Mouse (Mus musculus) stomach, embryonic 16.5 days (tissue): ENCODE results near the gene Cend1. TPM values are rescaled to one million over a fixed set of nuclear protein-coding genes. Genes with fewer than 3 reads are reported as not detected.
A peak's percentile ranks its signal among the peaks of the same experiment; 100 is the strongest.

Experiments
- ATAC-seq: fragments of 200-750 bp; cut with Nextera tagmentation; 2 replicates; pipeline ENCODE4 v1.8.0; 2017; ENCODE audit warnings: moderate number of reproducible peaks, moderate TSS enrichment; ENCODE audit not compliant: insufficient read depth, low FRiP score
- H3K27ac ChIP-seq: fragments of 300-500 bp; sonication (generic); 2 replicates; pipeline ENCODE4 v1.5.1; 2014; ENCODE audit warnings: low read length
- H3K27me3 ChIP-seq: fragments of 300-500 bp; sonication (generic); 2 replicates; pipeline ENCODE4 v1.6.1; 2014; ENCODE audit warnings: low read length, control low read depth, mixed read lengths; ENCODE audit not compliant: control insufficient read depth, insufficient read depth
- H3K36me3 ChIP-seq: fragments of 300-500 bp; sonication (generic); 2 replicates; pipeline ENCODE4 v1.6.1; 2014; ENCODE audit warnings: low read length; ENCODE audit not compliant: control insufficient read depth, insufficient read depth
- H3K4me1 ChIP-seq: fragments of 300-500 bp; sonication (generic); 2 replicates; pipeline ENCODE4 v1.6.1; 2014; ENCODE audit warnings: low read length, control low read depth, mixed read lengths; ENCODE audit not compliant: control insufficient read depth, insufficient read depth
- H3K4me2 ChIP-seq: fragments of 300-500 bp; sonication (generic); 2 replicates; pipeline ENCODE4 v1.6.1; 2014; ENCODE audit warnings: low read depth, low read length, mixed read lengths
- H3K4me3 ChIP-seq: fragments of 300-500 bp; sonication (generic); replicated peaks from 2 replicates; pipeline ENCODE4 v1.5.1; 2014; ENCODE audit warnings: mild to moderate bottlenecking, low read length
- H3K9ac ChIP-seq: fragments of 300-500 bp; sonication (generic); 2 replicates; pipeline ENCODE4 v1.6.1; 2014; ENCODE audit warnings: low read length
- H3K9me3 ChIP-seq: fragments of 300-500 bp; sonication (generic); replicated peaks from 2 replicates; pipeline ENCODE4 v1.6.1; 2016; ENCODE audit warnings: low read length, control low read depth; ENCODE audit not compliant: control insufficient read depth
- WGBS: fragments of 180-500 bp; shearing (Covaris S2); extraction: QIAGEN DNeasy Blood & Tissue Kit; methylation state at CpG from one replicate; pipeline ENCODE4 v1.1.7; 2014; 5-methylcytosine and 5-hydroxymethylcytosine counted together
- polyA plus RNA-seq: library from polyadenylated mRNA; unstranded; fragments of >200 nt; fragmentation: Nextera tagmentation; extraction: Ambion mirVana; gene quantifications from 2 replicates; pipeline ENCODE4 v1.2.1, GENCODE M21; 2015

Cend1 gene
- polyA plus RNA-seq: 2.6 and 3.8 TPM in 2 replicates

DNA sequence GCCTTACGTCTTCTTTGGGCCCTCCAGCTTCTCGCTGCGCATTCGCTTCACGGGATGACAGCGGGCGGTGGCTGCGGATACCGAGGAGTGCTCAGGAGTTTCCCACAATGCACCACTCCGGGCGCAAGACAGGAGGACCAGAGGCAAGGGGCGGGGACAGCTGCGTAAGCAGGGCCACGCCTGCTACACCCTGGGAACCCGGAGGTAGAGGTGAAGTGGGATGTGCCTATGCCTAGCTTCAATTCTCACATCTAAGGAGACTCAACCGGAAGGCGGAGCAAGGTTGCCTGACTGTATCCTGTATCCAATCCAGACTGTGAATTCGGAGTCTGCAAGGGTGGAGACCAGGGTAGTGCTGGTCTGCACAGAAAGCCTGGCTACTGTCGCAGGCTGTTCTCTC, at the start of gene Cend1:
TSS of gene Cend1 (minus strand) at position 182 of the 400 bp plus-strand sequence.
- 6% methylated on average over 19 of the region's 19 CpGs for WGBS

DNA sequence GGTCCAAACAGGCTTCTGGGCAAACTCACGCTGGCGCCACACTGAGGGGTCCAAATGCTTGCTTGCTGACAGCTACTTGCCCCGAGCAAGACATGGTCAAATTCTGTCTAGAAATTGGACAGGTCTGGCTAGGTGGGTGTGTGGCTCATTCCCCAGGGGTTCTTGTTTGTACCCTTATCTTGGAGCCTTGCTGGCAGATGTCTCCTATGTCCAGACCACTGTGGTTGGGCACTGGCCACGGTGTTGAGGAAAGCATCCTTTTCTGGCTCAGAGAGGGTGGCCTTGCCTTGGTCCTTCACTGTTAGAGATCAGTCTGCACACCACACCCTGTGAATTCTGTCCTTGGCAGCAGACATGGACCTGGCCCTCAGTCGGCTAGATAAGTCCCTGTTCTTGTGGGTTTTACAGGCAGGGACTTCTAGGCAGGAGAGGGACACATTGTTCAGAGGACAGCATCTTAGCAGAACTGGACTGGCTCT, 49.0 kb upstream of the Cend1 start:
- no peak overlapping the region for H3K4me2 ChIP-seq
- H3K27me3 ChIP-seq: 0 out of 2 replicates have a peak, but pooled peaks cover 8% of the 10 kb centered on the region
- peak overlapping the region; percentile 97; the same call in 1 of the 2 replicates for H3K27ac ChIP-seq
- H3K36me3 ChIP-seq: no peaks in the 10 kb centered on the region
- no peaks in the 10 kb centered on the region for H3K9me3 ChIP-seq
- H3K4me3 ChIP-seq: no peak overlapping the region
- peaks cover 55% of the 10 kb centered on the region for H3K4me1 ChIP-seq
- 0 out of 2 replicates have a peak overlapping the region, but pooled peaks have one; percentile 82 for H3K9ac ChIP-seq
- WGBS: 63% methylated on average over 5 of the region's 5 CpGs
- no peak for ATAC-seq

More for the DNA sequence above, at the start of gene Cend1:
- peak within 1 kb of the TSS; percentile 38; the same call in 1 of the 2 replicates for H3K4me2 ChIP-seq
- H3K36me3 ChIP-seq: no peaks in the 10 kb centered on the region
- no peaks in the 10 kb centered on the region for H3K9me3 ChIP-seq
- H3K4me1 ChIP-seq: peaks cover 16% of the 10 kb centered on the region
- 0 out of 2 replicates have a peak within 1 kb of the TSS, but pooled peaks have one; percentile 23 for H3K9ac ChIP-seq
- H3K27me3 ChIP-seq: no peaks in the 10 kb centered on the region
- peak; percentile 55 for ATAC-seq
- peak within 1 kb of the TSS; percentile 9; the same call in 1 of the 2 replicates for H3K4me3 ChIP-seq
- H3K27ac ChIP-seq: no peak within 1 kb of the TSS

DNA sequence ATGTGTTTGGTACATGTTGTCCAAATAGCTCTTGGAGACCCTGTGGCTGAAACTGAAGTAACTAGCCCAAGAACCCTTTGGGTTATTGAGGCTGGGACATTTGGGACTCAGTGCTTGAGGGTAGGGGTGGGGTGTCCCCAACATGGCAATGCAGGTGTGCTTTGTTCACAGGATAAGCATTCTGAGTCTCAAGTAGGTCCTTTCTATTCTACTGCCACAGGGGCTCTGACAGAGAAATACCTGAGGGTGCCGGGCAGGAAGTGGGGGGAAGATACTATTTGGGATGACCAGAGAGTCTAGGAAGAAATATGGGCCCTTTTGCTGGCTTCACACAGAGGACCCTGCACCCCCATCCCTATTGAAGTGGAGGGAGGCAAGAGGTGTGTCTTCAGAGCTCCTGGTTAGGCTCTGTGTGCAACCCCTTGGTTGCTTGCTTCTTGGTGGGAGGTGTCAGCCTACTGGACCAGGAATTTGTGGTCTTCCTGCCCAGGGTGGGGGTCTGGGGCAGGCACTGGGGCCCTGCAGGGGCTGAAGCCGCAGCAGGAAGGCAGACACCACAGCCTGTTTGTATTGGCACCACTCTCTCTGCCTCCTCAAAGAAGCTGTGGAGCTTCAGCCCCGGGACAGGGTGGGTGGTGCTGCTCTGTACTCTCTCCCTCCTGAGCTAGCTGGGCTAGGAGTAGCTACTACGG, 48.4 kb upstream of the Cend1 start:
- H3K9ac ChIP-seq: peak overlapping the region; percentile 82

DNA sequence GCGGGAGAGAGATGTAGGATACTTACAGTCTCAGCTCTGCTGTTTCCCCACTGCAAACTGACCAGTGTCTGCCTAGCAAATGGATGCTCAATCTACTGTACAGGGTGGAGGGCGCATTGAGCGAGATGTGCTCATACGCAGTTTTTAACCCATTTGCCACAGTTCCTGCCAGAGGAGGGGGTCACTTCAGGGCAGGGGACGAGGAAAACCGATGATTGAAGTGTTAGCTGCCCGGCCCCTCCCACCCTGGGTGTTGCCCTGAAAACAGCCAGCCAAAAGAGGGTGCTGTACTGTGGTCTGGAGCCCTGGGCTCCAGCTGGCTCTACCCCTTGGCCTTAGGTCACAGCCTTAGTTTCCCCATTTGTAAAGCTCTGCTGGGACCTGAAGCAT, 47.7 kb upstream of the Cend1 start:
- H3K27me3 ChIP-seq: 0 out of 2 replicates have a peak, but pooled peaks cover 4% of the 10 kb centered on the region

More for the DNA sequence above, 48.4 kb upstream of the Cend1 start:
- Histone ChIP-seq H3K36me3 (no peaks in the 10 kb centered on the region), H3K4me1 (peaks cover 53% of the 10 kb centered on the region), H3K27ac (peak overlapping the region; percentile 97), H3K9me3 (no peaks in the 10 kb centered on the region), H3K4me3 (no peak overlapping the region; the same call in 1 of the 2 replicates), H3K4me2 (peak overlapping the region; percentile 81), H3K27me3 (0 out of 2 replicates have a peak, but pooled peaks cover 8% of the 10 kb centered on the region)
- ATAC-seq: no peak
- WGBS: 31% methylated on average over 4 of the region's 4 CpGs

DNA sequence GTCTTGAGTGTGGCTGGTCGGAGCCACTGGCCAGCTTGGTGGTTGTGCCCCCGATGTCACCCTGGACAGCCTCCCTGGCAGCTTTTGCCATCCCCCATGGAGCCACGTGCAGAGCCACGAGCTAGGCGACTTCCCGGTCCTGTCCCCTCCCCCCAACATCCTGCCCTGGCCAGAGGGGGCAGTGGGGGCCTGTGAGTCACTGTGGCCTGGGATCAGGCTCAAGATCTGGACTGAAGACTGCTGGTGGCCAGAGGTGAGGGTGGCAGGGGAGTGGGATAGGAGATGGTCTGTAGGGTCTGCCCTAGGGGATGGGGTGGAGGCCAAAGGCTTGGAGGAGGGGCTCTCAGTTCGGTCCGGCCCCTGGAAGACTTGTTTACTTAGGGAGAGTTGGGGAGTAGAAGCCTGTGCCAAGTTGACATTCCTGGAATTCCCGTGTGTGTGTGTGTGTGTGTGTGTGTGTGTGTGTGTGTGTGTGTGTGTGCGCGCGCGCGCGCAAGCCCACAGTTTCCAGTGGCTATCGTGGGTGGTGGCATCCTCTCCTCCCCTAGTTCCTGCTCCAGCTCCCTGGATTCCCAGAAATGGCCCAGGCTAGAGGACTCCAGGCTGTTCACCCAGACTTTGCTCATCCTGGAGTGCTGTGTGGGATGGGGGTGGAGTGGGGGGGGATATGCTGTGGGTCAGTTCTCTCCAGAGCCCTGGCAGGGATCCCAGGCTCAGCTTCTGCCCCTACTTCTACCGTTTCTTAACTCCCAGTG, 47.1 kb upstream of the Cend1 start:
- 0 out of 2 replicates have a peak, but pooled peaks cover 1% of the 10 kb centered on the region for H3K27me3 ChIP-seq
- peaks cover 42% of the 10 kb centered on the region for H3K4me1 ChIP-seq
- peak overlapping the region; percentile 82 for H3K9ac ChIP-seq
- WGBS: 2% methylated on average over 17 of the region's 17 CpGs
- peak overlapping the region; percentile 81 for H3K4me2 ChIP-seq
- 0 out of 2 replicates have a peak, but pooled peaks cover 2% of the 10 kb centered on the region for H3K36me3 ChIP-seq
- H3K9me3 ChIP-seq: no peaks in the 10 kb centered on the region
- peak; percentile 81 for ATAC-seq
- peak overlapping the region; percentile 97 for H3K27ac ChIP-seq
- peak overlapping the region; percentile 72 for H3K4me3 ChIP-seq

More for the DNA sequence above, 47.7 kb upstream of the Cend1 start:
- Histone ChIP-seq H3K9ac (peak overlapping the region; percentile 82), H3K27ac (peak overlapping the region; percentile 97), H3K4me1 (peaks cover 47% of the 10 kb centered on the region), H3K36me3 (no peaks in the 10 kb centered on the region), H3K4me3 (peak overlapping the region; percentile 72), H3K4me2 (peak overlapping the region; percentile 81), H3K9me3 (no peaks in the 10 kb centered on the region)
- 3% methylated on average over 7 of the region's 7 CpGs for WGBS
- no peak for ATAC-seq

DNA sequence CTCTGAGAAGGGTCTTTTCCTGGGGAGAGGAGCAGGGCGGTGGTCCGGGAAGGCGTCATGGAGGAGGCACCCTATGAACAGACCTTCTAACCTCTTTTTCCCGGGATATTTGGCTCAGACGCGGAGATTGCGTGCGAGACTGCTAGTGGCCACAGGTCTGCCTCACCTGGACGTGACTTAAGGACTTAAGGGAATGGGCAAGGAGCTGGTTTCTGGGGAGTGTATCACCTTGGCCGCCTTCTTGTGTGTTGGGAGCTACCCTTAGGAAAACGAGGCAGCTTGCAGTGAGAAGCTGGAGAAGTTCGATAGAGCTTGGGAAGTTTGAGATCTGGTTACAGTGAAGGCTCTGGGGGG, 46.5 kb upstream of the Cend1 start:
- H3K27ac ChIP-seq: peak overlapping the region; percentile 97
- H3K36me3 ChIP-seq: peaks cover 6% of the 10 kb centered on the region; the same call in 1 of the 2 replicates
- ATAC-seq: no peak
- peak overlapping the region; percentile 82 for H3K9ac ChIP-seq
- under 1% methylated on average over 12 of the region's 12 CpGs for WGBS
- H3K27me3 ChIP-seq: no peaks in the 10 kb centered on the region
- peak overlapping the region; percentile 81 for H3K4me2 ChIP-seq
- no peaks in the 10 kb centered on the region for H3K9me3 ChIP-seq
- peaks cover 36% of the 10 kb centered on the region for H3K4me1 ChIP-seq
- H3K4me3 ChIP-seq: peak overlapping the region; percentile 72

DNA sequence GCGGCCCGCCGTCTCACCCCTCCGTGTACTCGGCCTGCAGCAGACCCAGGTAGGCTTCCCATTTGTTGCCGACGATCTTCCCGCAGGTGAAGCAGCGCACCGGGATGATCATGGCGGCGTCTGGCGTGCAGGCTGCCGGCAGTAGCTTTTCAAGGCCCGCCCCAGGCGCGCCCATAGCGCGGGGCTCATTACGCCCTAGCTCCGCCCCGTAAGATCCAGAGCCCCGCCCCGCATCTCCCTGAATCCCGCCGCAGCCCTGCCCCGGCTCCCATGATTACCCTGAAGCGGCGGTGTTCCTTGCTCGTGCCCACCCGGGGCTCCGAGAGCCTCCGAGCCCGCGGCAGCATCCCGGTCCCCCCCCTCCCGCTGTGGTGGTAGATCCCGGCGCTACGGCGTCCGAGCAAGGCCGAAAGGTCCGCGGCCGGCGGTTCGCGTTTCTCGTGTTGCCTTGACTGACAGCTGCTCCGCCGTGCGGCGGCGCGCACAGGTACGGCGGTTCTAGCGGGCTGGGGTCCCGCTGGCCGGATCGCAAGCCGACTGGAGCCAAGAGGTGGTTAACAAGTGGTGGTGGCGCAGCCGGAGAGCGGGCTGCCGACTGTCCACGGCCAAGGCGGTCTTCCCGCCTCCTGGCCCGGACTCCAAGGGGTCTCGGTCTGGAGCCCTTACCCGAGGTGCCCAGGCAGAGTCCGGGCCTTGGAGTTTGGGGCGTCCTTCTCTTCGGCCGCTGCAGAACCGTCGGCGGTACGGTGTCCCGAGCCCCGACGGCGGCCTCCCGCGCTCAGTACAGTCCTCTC, 45.9 kb upstream of the Cend1 start, which contains the start of the genes Polr2l and Tspan4:
TSS of gene Polr2l (minus strand) at position 122 of the 794 bp plus-strand sequence.
TSS of gene Tspan4 (plus strand) at position 230 of the 794 bp plus-strand sequence.
- peak within 1 kb of the TSS; percentile 82 for H3K9ac ChIP-seq
- WGBS: under 1% methylated on average over 86 of the region's 87 CpGs
- no peaks in the 10 kb centered on the region for H3K9me3 ChIP-seq
- no peaks in the 10 kb centered on the region for H3K27me3 ChIP-seq
- H3K4me1 ChIP-seq: peaks cover 36% of the 10 kb centered on the region
- peak within 1 kb of the TSS; percentile 81 for H3K4me2 ChIP-seq
- peaks cover 6% of the 10 kb centered on the region; the same call in 1 of the 2 replicates for H3K36me3 ChIP-seq
- peak within 1 kb of the TSS; percentile 97 for H3K27ac ChIP-seq
- ATAC-seq: peak; percentile 72
- peak within 1 kb of the TSS; percentile 72 for H3K4me3 ChIP-seq

DNA sequence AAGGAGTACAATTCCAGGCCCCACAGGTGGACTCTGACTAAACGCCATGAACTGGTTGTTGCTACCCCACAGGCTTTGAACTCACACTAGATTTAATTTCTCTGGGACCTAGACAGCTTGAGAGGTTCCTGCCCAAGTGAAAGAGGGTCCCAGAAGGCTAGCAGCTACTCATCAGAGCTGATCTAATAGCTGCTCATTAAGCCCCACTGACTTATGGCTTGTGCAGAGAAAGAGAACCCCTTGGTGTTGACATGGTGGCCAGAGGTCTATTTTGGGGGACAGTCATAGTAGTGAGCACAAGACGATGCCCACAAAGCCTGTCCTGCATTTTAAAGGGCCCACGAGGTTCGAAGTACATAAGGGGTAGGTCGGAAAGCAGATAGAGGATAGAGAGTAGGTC, 44.9 kb upstream of the Cend1 start:
- WGBS: 9% methylated on average over 5 of the region's 5 CpGs
- Histone ChIP-seq H3K36me3 (peaks cover 14% of the 10 kb centered on the region), H3K4me2 (peak overlapping the region; percentile 81), H3K9me3 (no peaks in the 10 kb centered on the region), H3K4me3 (peak overlapping the region; percentile 72), H3K9ac (peak overlapping the region; percentile 82), H3K27ac (no peak overlapping the region), H3K27me3 (no peaks in the 10 kb centered on the region), H3K4me1 (peaks cover 42% of the 10 kb centered on the region)
- ATAC-seq: no peak
